Mouse (Mus musculus) MEL-GATA-1-ER (cell line): ENCODE measurements at regions not wholly inside any gene's neighbourhood (a gene's known extent, or its start where the extent isn't known, plus 50 kb on each side); places are given as distances from the start of the nearest gene placed in this dataset.
A peak's percentile ranks its signal among the peaks of the same experiment; 100 is the strongest.

Source experiments
- DNase-seq: peaks from one replicate; pipeline ENCODE4 v3.0.0-alpha.2; 2012; ENCODE audit warnings: low read depth; ENCODE audit errors: extremely low read depth

- DNase-seq = no peak
Observed at GRCm38 (mm10) chr6:55781146-55781545, 55.5 kb upstream of the Itprid1 start.

- no peak for DNase-seq
Observed at GRCm38 (mm10) chr6:55775527-55775926, 61.2 kb upstream of the Itprid1 start.

GRCm38 (mm10) chr6:55770341-55770740 lies 66.4 kb upstream of the Itprid1 start:
- no peak for DNase-seq

- DNase-seq = no peak
Observed at GRCm38 (mm10) chr6:55755491-55755890, 74.4 kb upstream of the Neurod6 start.

- DNase-seq = no peak
Observed at GRCm38 (mm10) chr6:55750831-55751230, 69.8 kb upstream of the Neurod6 start.

DNA sequence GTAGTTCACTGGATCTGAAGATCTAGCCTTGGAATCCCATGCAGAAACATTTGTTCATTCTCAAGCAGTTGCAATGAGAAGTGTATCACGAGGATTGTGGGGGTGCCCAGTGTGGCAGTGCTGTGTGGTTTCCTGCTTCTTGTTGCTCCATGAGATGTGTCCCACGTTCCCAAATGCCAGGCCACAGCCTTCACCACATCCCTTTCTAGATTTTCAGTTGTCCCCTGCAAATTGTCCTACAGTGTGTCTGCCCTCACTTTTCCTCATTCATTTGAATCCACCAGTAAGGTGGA lies 64.7 kb upstream of the Neurod6 start:
- no peak for DNase-seq

DNA sequence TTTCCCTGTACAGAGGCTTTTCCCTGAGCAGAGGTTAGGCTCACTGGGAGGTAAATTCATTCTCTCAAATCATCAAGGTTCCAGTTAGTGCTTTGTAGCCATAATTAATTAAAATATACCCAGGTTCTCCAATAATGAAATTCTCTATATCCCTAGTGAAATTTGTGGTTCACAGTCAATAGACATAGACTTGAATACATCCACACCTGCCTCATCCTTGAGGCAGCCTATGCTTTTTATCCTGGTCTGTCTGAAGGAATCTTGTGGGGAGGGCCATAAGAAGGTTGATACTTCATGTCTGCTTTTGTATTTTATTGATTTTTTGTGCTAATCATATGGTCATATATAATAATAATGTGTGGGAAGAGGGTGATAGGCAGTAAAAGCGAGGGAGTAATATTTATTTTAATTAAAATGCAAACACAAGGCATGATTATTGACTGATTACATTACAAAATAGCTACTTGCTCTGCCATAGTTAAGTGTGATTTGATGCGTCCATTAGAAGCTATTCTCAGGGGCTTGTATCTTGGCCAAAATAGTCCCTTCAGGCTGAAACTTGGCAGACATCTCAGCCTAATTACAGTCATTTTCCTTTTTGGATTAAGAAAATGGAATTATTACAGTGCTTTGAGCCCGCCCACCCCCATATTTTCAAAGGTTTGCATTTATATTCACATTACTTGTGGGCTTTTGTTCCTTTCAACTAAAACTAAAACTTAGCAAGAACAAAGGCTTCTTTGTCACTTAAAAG lies 64.2 kb upstream of the Neurod6 start:
- DNase-seq = no peak

DNA sequence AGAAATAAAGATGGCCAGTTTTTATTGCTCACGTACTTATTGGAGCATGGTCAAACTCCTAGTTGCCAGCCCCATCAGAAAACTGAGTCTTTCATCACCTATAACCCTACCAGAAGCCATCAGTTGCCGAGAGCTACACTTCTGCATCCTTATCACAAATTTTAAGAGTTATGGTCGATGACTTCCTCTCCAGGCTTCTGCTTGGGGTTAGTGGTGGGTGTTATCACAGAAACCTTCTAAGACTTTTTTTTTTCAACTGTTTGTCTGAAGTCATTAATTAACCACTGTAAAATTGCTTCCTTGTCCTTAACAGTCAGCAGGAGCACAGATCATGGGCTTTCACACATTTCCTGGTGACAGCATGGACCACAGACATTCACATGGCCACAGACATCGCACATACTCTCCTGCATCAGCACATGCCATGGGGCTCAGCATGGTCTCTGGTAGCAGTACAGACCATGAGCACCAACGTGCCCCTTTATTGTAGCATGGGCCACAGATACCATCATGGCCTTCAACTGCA lies 50.3 kb upstream of the Neurod6 start:
- DNase-seq = peak; percentile 9
